Mouse (Mus musculus): ENCODE measurements around the gene Gpc3.

- TF ChIP-seq EP300 (IDR thresholded peaks at IDR 0.05; ENCODE audit: low read depth) (no peak), CTCF (IDR thresholded peaks at IDR 0.05; ENCODE audit: low read depth) (no peak)
Measured at GRCm38 (mm10) chrX:52611541-52611940, 2.2 kb downstream of the Gpc3 start.

Data from liver, embryonic 14.5 days (tissue).